Mouse (Mus musculus): ENCODE data around the gene Gm21411. TPM values are rescaled to one million over a fixed set of nuclear protein-coding genes. Genes with fewer than 3 reads are reported as not detected.
"Not testable (repeated sequence)": the region's sequence is repeated elsewhere in the genome, so short reads cannot be mapped to it uniquely, and the experiment has no call there.

Gm21411 gene
- not detected in 2 replicates for polyA plus RNA-seq (2016; fragmentation: Nextera tagmentation; extraction: Ambion mirVana)

GRCm38 (mm10) chr4:146909386-146910137 lies at the start of gene Gm21411:
TSS of gene Gm21411 (minus strand) at chr4:146909590.
- H3K9me3 ChIP-seq (replicated peaks); H3K9ac ChIP-seq; H3K4me1 ChIP-seq; H3K4me2 ChIP-seq (replicated peaks); H3K4me3 ChIP-seq; ATAC-seq (ENCODE audit: low FRiP score); H3K36me3 ChIP-seq; H3K27ac ChIP-seq; H3K27me3 ChIP-seq: not testable (repeated sequence)
- WGBS, result 80% methylated on average over 9 of the region's 9 CpGs

DNA sequence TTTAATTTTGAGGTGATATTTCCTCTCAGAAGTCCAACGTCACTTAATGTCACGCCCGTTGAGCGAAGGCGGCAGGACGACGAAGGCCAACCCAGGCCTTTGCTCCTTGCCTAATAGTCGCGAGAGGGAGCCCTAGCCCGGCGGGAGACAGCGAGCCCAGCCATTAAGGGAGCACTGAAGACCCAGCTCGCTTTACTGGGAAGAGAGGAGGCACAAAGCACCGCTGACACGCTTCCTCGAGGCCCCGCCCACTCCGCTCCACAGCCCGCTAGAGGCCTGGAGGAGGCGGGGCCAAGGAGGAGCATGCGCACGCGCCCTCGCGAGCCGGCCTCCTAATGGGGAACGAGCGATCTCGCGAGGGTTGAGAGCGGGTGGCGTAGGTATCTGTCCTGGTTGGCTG lies 32.3 kb upstream of the Gm21411 start:
- not testable (repeated sequence) for H3K9ac ChIP-seq; H3K4me1 ChIP-seq; H3K4me3 ChIP-seq; H3K36me3 ChIP-seq; H3K27ac ChIP-seq; H3K27me3 ChIP-seq; ATAC-seq (ENCODE audit: low FRiP score); H3K4me2 ChIP-seq (replicated peaks)
- peaks cover 13% of the 10 kb centered on the region for H3K9me3 ChIP-seq (replicated peaks)
- 68% methylated on average over 32 of the region's 32 CpGs for WGBS

DNA sequence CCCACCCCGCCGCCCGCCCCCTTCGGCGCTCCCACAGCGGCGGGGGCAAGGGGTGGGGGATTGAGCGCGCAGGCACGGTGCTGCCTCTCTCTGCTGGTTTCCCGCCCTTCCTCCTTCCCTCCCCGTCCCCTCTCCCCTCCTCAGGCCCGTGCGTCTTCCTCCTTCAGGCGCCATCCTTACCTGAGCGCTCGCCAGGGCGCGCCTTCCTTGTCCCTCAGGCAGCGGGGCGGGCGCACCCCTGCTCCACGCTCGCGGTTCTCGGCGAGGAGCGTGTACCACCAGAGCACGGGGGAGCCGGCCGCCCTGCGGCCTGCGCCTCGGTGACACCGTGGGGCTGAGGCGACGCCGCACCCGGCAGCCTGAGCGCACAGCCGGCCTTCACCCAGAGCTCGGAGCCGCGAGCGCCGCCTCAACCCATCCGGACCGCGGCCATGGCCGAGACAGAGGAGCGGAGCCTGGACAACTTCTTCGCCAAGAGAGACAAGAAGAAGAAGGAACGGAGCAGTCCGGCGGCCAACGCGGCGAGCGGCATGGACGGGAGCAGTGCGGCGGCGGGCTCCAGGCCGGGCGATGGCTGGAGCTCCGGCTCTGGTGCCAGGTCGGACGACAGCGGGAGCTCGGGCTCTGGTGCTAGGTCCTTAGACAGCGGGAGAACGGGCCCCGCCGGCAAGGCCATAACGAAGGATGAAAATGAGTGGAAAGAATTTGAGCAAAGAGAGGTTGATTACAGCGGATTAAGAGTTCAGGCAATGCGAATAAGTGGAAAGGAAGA lies 23.1 kb upstream of the Gm21411 start:
- peaks cover 32% of the 10 kb centered on the region for H3K9me3 ChIP-seq (replicated peaks)
- peaks cover 9% of the 10 kb centered on the region for H3K27me3 ChIP-seq
- no peaks in the 10 kb centered on the region for H3K36me3 ChIP-seq
- no peak overlapping the region for H3K9ac ChIP-seq
- no peak overlapping the region for H3K27ac ChIP-seq
- peak overlapping the region; percentile 51 for H3K4me2 ChIP-seq (replicated peaks)
- H3K4me1 ChIP-seq, result no peaks in the 10 kb centered on the region
- ATAC-seq (ENCODE audit: low FRiP score), result peak; percentile 75
- H3K4me3 ChIP-seq, result peak overlapping the region; percentile 32
- 8% methylated on average over 75 of the region's 77 CpGs for WGBS

DNA sequence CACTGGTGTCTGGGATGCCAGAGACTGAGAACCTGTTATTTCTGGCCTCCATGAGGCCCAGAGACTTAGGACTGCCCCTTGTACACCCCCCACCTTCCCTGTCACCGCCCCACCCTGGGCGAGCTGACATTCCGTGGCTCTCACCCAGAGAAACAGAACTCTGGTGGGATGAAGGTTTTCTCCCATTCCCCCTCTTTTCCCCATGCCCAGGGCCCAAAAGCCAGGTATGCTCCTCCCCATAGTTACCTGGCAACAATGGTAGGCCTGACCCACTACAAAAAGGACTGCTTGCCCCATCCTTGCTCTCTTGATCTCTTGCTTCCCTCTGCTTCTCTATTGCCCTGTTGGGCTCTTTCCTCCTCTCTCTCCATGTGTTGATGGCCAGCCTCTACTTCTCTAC lies 5.8 kb upstream of the Gm21411 start:
- H3K27me3 ChIP-seq, result no peaks in the 10 kb centered on the region
- H3K27ac ChIP-seq, result no peak overlapping the region
- H3K4me3 ChIP-seq, result no peak overlapping the region
- no peaks in the 10 kb centered on the region for H3K4me1 ChIP-seq
- H3K9me3 ChIP-seq (replicated peaks), result peaks cover 19% of the 10 kb centered on the region
- 78% methylated on average over 3 of the region's 3 CpGs for WGBS
- H3K36me3 ChIP-seq, result no peaks in the 10 kb centered on the region
- no peak for ATAC-seq (ENCODE audit: low FRiP score)
- H3K9ac ChIP-seq, result no peak overlapping the region
- no peak overlapping the region for H3K4me2 ChIP-seq (replicated peaks)

DNA sequence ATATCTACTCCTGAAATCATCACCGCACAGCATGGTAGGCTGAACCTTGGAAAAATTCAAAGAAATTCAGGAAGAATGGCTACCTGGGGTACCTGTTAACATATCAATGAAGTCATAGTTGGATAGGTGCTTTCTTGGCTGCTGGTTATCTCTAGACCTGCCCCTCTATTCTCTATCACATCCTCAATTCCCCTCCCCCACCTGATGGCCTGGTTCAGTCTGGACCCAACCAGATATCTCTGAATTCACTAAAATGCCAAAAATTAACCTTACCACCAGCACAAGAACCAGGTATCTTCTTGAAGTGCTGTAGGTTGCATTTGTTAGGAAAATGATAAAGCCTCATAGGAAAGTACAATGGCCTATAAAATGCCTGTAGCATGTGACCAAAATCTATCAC lies 1.3 kb downstream of the Gm21411 start:
- not testable (repeated sequence) for H3K27me3 ChIP-seq; H3K9me3 ChIP-seq (replicated peaks); H3K27ac ChIP-seq; H3K4me3 ChIP-seq; ATAC-seq (ENCODE audit: low FRiP score); H3K9ac ChIP-seq; H3K36me3 ChIP-seq; H3K4me1 ChIP-seq; H3K4me2 ChIP-seq (replicated peaks)
- WGBS, result 88% methylated on average over 1 of the region's 1 CpGs

DNA sequence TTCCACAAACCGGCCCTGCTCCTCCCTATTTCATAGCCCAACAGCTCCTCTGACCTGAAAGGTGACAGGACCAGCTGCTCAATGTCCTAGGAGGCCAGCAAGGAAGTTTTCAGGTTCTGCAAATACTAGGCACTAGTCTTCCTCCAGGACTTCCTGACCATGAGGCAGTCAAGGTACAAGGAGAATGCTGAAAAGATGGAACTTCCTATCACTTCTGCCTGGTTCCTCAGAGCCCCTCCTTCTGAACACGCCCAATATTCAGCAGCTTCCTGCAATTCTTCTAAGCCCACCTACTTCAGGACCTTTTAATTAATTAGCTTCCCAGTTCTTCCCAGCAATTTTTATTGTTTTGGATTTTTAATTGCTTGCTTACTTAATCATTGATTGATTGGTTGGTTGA lies 4.6 kb downstream of the Gm21411 start:
- WGBS, result 67% methylated on average over 2 of the region's 2 CpGs
- not testable (repeated sequence) for H3K9me3 ChIP-seq (replicated peaks); ATAC-seq (ENCODE audit: low FRiP score); H3K4me3 ChIP-seq; H3K27ac ChIP-seq; H3K4me1 ChIP-seq; H3K4me2 ChIP-seq (replicated peaks); H3K36me3 ChIP-seq; H3K9ac ChIP-seq; H3K27me3 ChIP-seq

- H3K27me3 ChIP-seq; H3K4me1 ChIP-seq; H3K9me3 ChIP-seq (replicated peaks); H3K9ac ChIP-seq; H3K27ac ChIP-seq; H3K36me3 ChIP-seq; ATAC-seq (ENCODE audit: low FRiP score); H3K4me2 ChIP-seq (replicated peaks); H3K4me3 ChIP-seq: not testable (repeated sequence)
- WGBS, result 61% methylated on average over 3 of the region's 3 CpGs
These were observed 6.3 kb downstream of the Gm21411 start for GRCm38 (mm10) chr4:146903126-146903525.

Other genes with a start within 250 kb of the Gm21411 start
- gene Zfp989, start 62.4 kb upstream of the Gm21411 start, polyA plus RNA-seq (2016; fragmentation: Nextera tagmentation; extraction: Ambion mirVana), result not detected in 2 replicates
- 0.06 TPM in 1 of 2 replicates, not detected in the other for gene Rex2, start 112.3 kb upstream of the Gm21411 start, polyA plus RNA-seq (2016; fragmentation: Nextera tagmentation; extraction: Ambion mirVana)
- 5.7 and 7.0 TPM in 2 replicates for gene Zfp991, start 222.4 kb upstream of the Gm21411 start, polyA plus RNA-seq (2016; fragmentation: Nextera tagmentation; extraction: Ambion mirVana)

All from hindbrain, embryonic 12.5 days (tissue).